Mouse (Mus musculus): ENCODE data around the gene Gm28048.

- TF ChIP-seq CTCF (IDR thresholded peaks at IDR 0.05; ENCODE audit: control insufficient read depth, insufficient read depth, low read length) (no peak), POLR2A (IDR thresholded peaks at IDR 0.05; ENCODE audit: borderline replicate concordance, control insufficient read depth, low read depth, low read length) (no peak)
These were observed 125.4 kb downstream of the Gm28048 start for GRCm38 (mm10) chr11:22856371-22856965.
